Mouse (Mus musculus) limb, embryonic 14.5 days (tissue): ENCODE data around the gene Plcl1. TPM values are rescaled to one million over a fixed set of nuclear protein-coding genes. Genes with fewer than 3 reads are reported as not detected.

Experiments
- ATAC-seq: fragments of 200-750 bp; cut with Nextera tagmentation; 2 replicates; pipeline ENCODE4 v1.8.0; 2017; ENCODE audit warnings: low read depth, moderate number of reproducible peaks, moderate TSS enrichment; ENCODE audit not compliant: low FRiP score
- DNase-seq: peaks from one replicate; pipeline ENCODE4 v3.0.0-alpha.2; 2015; ENCODE audit warnings: low spot score
- H3K27ac ChIP-seq: fragments of 300-500 bp; sonication (generic); replicated peaks from 2 replicates; pipeline ENCODE4 v1.5.1; 2014; ENCODE audit warnings: low read depth, mild to moderate bottlenecking, low read length, moderate library complexity, mixed read lengths
- H3K27me3 ChIP-seq: fragments of 300-500 bp; sonication (generic); 2 replicates; pipeline ENCODE4 v1.6.1; 2014; ENCODE audit warnings: low read length, mixed read lengths; ENCODE audit not compliant: control insufficient read depth, insufficient read depth
- H3K36me3 ChIP-seq: fragments of 300-500 bp; sonication (generic); 2 replicates; pipeline ENCODE4 v1.6.1; 2014; ENCODE audit warnings: mild to moderate bottlenecking, low read length, moderate library complexity, mixed read lengths; ENCODE audit not compliant: control insufficient read depth, insufficient read depth
- H3K4me1 ChIP-seq: fragments of 300-500 bp; sonication (generic); 2 replicates; pipeline ENCODE4 v1.6.1; 2014; ENCODE audit warnings: antibody characterized with exemption, low read length, mixed read lengths; ENCODE audit not compliant: control insufficient read depth, insufficient read depth
- H3K4me2 ChIP-seq: fragments of 300-500 bp; sonication (generic); replicated peaks from 2 replicates; pipeline ENCODE4 v1.6.1; 2014; ENCODE audit warnings: low read depth, mild to moderate bottlenecking, low read length, moderate library complexity; ENCODE audit not compliant: severe bottlenecking
- H3K4me3 ChIP-seq: fragments of 300-500 bp; sonication (generic); replicated peaks from 2 replicates; pipeline ENCODE4 v1.5.1; 2014; ENCODE audit warnings: low read length
- H3K9ac ChIP-seq: fragments of 300-500 bp; sonication (generic); 2 replicates; pipeline ENCODE4 v1.6.1; 2014; ENCODE audit warnings: mild to moderate bottlenecking, low read depth, low read length, moderate library complexity; ENCODE audit not compliant: severe bottlenecking
- H3K9me3 ChIP-seq: fragments of 300-500 bp; sonication (generic); 2 replicates; pipeline ENCODE4 v1.6.1; 2016; ENCODE audit warnings: low read length; ENCODE audit not compliant: control insufficient read depth
- POLR2A ChIP-seq: fragments of 200-500 bp; IDR thresholded peaks from 2 replicates; pipeline ENCODE4 v1.8.0; 2012; ENCODE audit warnings: inconsistent platforms, mild to moderate bottlenecking, moderate library complexity, borderline replicate concordance; ENCODE audit not compliant: insufficient read depth, insufficient read length; ENCODE audit errors: extremely low read depth
- WGBS: fragments of 180-500 bp; shearing (Covaris S2); extraction: QIAGEN DNeasy Blood & Tissue Kit; methylation state at CpG from one replicate; pipeline ENCODE4 v1.1.7; 2014; 5-methylcytosine and 5-hydroxymethylcytosine counted together
- polyA plus RNA-seq, 2 experiments: library from polyadenylated mRNA; depleted of rRNA in 1 of 2; stranded (reverse) in 1 of 2; unstranded in 1 of 2; fragments of >200 nt; fragmentation: Nextera tagmentation in 1 of 2; extraction: Ambion mirVana in 1 of 2; gene quantifications; 2 replicates each; pipeline versions ENCODE4 v1.2.1 to v1.2.3; 2012 to 2014

The Plcl1 gene
- polyA plus RNA-seq, 2 experiments, result 1.8 to 2.3 TPM

DNA sequence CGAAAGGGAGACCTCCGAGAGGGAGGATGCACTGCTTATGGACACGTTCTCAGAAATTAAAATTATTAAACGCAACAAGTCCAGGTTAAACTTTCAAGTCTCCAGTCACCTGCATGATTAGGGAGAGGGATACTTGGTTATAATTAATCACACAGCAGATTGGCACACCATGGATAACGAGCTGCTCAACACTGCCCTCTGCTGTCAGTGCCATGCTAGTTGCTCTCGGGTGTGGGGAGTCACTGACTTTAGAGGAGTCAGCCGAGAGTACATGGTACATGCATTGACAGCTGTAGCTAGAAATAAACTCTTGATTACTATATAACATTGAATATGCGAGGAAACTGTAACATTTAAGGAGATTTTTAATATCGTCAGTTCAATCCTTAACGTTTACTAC is 350.0 kb downstream of the Plcl1 start:
- H3K4me2 ChIP-seq, result no peak overlapping the region
- no peak for DNase-seq
- no peak overlapping the region for H3K4me3 ChIP-seq
- H3K9ac ChIP-seq, result no peak overlapping the region
- no peak overlapping the region for H3K27ac ChIP-seq
- no peaks in the 10 kb centered on the region for H3K27me3 ChIP-seq
- TF ChIP-seq POLR2A, result no peak
- H3K9me3 ChIP-seq, result no peaks in the 10 kb centered on the region
- ATAC-seq, result no peak
- H3K36me3 ChIP-seq, result no peaks in the 10 kb centered on the region
- H3K4me1 ChIP-seq, result no peaks in the 10 kb centered on the region
- 62% methylated on average over 10 of the region's 10 CpGs for WGBS

DNA sequence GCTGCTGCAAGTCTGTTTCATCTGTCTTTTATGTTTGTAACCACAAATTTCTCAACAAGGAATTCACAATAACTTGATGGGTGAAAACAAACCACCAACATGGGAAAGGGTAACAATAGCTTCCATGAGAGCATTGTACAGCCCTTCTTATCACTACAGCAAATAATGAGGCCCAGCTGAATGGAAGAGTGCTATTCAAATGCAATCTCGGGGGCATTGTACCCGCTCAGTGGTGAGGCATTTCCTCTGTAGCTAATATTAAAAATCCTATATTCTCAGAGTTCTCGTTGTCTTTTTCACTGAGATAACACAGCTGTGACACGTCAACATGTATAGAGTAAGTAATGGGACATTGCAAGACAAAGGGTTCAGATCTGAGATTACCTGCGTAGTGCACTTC is 356.6 kb downstream of the Plcl1 start:
- no peak for DNase-seq
- H3K27ac ChIP-seq, result no peak overlapping the region
- ATAC-seq, result no peak
- no peak overlapping the region for H3K4me3 ChIP-seq
- H3K4me2 ChIP-seq, result no peak overlapping the region
- no peaks in the 10 kb centered on the region for H3K4me1 ChIP-seq
- no peak overlapping the region for H3K9ac ChIP-seq
- no peaks in the 10 kb centered on the region for H3K36me3 ChIP-seq
- no peaks in the 10 kb centered on the region for H3K27me3 ChIP-seq
- no peaks in the 10 kb centered on the region for H3K9me3 ChIP-seq
- TF ChIP-seq POLR2A, result no peak
- 86% methylated on average over 5 of the region's 5 CpGs for WGBS

DNA sequence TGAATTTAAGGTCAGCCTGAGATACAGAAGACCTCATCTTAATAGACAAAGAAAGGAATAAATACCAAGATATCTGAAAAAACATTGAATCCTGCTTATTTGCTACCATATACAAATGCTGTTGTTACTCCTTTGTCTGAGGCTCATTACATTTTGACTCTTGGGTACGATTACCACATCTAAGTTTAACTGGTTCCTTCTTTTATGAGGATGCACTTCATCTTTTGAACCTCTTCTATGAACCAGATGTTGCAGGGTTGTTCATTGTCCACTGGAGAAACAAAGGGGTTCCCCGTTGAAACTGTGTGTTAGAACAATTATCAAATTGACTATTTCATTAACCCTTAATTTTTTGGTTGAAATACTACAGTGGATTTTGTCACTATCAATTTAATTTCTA is 357.4 kb downstream of the Plcl1 start:
- ATAC-seq, result no peak
- Histone ChIP-seq H3K36me3 (no peaks in the 10 kb centered on the region), H3K27me3 (no peaks in the 10 kb centered on the region), H3K9me3 (no peaks in the 10 kb centered on the region), H3K4me1 (no peaks in the 10 kb centered on the region), H3K4me3 (no peak overlapping the region), H3K27ac (no peak overlapping the region), H3K4me2 (no peak overlapping the region), H3K9ac (no peak overlapping the region)
- DNase-seq, result no peak
- no peak for TF ChIP-seq POLR2A
- WGBS, result 75% methylated on average over 2 of the region's 2 CpGs

DNA sequence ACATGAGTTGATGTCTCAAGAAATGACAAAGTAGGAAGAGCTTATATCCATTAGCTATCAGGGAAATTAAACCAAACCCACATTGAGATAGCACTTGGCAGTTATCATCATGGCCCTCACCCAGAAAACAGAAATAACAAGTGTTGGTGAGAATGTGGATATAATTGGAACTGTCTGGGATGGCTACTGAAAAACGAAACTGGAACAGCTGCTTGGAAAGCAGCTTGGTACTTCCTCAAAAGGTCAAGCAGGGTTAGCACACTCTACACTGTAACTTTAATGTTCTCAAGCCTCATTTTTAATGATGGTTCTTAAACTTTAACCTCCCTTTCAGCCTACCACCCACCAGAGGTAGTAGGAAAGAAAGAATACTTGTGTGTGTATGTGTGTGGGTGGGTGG is 361.0 kb downstream of the Plcl1 start:
- Histone ChIP-seq H3K4me2 (no peak overlapping the region), H3K27me3 (no peaks in the 10 kb centered on the region), H3K4me3 (no peak overlapping the region), H3K27ac (no peak overlapping the region), H3K36me3 (no peaks in the 10 kb centered on the region), H3K4me1 (no peaks in the 10 kb centered on the region), H3K9ac (no peak overlapping the region), H3K9me3 (no peaks in the 10 kb centered on the region)
- ATAC-seq (no peak), DNase-seq (no peak)
- no peak for TF ChIP-seq POLR2A
- 45% methylated on average over 1 of the region's 1 CpGs for WGBS

DNA sequence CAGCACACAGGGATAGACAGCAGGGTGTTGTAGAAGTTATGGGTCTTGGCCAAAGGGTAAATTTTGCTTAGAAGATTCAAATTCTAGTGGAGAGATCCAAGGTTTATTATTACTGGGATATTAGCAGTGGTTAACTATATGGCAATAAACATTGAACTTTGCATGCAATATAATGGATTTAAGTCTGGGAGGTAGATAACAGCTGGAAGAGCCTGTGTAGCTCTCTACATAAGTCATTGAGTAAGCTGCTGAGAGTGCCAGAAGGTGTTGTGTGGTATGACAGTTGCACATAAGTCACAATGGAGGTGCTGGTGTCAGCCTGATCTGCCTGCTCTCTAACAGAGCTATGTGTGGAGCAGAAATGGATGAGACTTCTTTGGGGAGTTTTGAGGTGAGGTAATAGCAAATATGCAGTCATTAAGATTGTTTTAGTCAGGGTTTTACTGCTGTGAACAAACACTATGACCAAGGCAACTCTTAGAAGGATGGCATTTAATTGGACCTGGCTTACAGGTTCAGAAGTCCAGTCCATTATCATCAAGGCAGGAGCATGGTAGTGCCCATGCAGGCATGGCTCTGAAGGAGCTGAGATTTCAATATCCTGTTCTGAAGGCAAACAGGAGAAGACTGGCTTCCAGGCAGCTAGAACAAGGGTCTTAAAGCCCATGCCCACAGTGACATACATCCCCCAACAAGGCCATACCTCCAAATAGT is 364.5 kb downstream of the Plcl1 start:
- TF ChIP-seq POLR2A, result no peak
- DNase-seq (no peak), ATAC-seq (no peak)
- Histone ChIP-seq H3K36me3 (no peaks in the 10 kb centered on the region), H3K4me3 (no peak overlapping the region), H3K27ac (no peak overlapping the region), H3K9ac (no peak overlapping the region), H3K9me3 (no peaks in the 10 kb centered on the region), H3K4me2 (no peak overlapping the region), H3K27me3 (no peaks in the 10 kb centered on the region), H3K4me1 (no peaks in the 10 kb centered on the region)
